Mouse (Mus musculus) urinary bladder, postnatal 36 days (tissue): ENCODE data around the gene Zcchc14.

Source experiments
- DNase-seq, 2 experiments: peaks; one replicate each; pipeline ENCODE4 v3.0.0; 2022; ENCODE audit warnings: low spot score in 2 of 2, mixed read lengths in 1 of 2

Gene Zcchc14

DNA sequence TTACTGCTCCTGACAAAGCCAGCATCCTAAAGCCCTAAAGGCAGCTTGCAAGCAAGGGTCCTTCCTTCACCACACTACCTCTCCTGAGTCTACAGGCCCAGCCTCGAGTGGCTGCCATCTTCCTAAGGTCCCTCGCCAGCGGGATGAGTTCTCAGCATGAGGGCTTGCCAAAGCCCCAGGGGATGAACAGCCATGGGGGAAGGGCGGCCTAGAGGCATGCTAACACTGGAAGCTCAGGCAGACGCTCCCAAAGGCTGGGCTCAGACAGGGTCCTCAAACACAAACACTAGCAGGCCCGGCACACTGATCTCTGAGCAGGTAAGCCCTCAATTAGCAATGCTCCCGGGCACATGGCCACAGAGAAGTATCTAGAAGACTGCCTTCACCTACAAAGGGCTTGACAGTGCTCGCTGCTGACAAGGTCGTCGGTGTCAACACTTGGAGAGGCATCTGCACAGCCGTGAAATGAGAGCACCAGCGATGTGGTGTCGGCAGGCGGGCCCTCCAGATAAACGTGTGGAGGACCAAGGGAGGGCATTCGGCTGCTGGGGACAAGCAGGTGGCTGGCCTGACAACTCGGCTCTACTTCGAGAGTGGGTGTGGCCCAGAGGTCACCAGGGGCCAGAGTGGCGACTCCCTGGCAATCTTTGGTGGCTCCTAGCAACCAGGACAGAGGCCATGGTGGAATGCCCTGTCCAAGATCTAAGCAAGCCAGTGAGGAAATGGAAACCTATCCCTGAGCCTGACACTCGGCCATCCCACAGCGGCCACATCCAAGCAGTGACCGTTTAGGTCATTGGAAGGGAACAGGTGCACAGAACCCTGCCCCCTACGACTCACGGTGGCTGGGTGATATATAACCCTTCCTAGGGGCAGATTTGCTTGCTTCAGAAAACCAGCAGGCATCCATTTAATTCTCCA is 101.4 kb downstream of the Zcchc14 start:
- DNase-seq = no peak

DNA sequence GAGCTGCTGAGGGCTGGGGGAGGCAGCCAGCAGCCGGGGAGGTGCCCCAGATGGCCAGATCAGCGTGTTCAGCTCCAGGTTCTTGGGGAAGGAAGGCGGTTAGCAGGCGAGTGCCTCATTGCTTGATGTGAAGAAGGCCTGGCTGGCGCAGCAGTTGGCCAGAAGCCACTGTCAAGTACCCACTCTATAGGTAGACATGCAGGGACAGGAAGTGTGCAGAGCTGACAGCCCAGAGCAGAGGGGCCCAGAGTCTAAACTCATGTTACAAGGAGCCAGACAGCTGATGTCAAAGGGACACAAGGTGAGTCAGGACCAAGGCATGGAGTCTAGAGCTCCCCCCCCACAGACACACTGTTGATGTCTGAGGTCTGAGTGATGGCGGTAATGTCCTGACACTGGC is 102.6 kb downstream of the Zcchc14 start:
- DNase-seq = no peak
